Mouse (Mus musculus): ENCODE results near the gene Psmd9.
A peak's percentile ranks its signal among the peaks of the same experiment; 100 is the strongest.

Psmd9 gene

GRCm38 (mm10) chr5:123235731-123236130 lies 66.5 kb downstream of the Psmd9 start:
- TF ChIP-seq GATA4 (IDR thresholded peaks at IDR 0.05; ENCODE audit: insufficient replicate concordance, low read length) = no peak

- TF ChIP-seq GATA4 (IDR thresholded peaks at IDR 0.05; ENCODE audit: insufficient replicate concordance, low read length) = no peak
Observed at GRCm38 (mm10) chr5:123236426-123236825, 67.2 kb downstream of the Psmd9 start.

- TF ChIP-seq GATA4 (IDR thresholded peaks at IDR 0.05; ENCODE audit: insufficient replicate concordance, low read length) = no peak
Observed at GRCm38 (mm10) chr5:123239501-123239900, 70.3 kb downstream of the Psmd9 start.

GRCm38 (mm10) chr5:123245518-123245917 lies 76.3 kb downstream of the Psmd9 start:
- TF ChIP-seq GATA4 (IDR thresholded peaks at IDR 0.05; ENCODE audit: insufficient replicate concordance, low read length) = no peak

- TF ChIP-seq GATA4 (IDR thresholded peaks at IDR 0.05; ENCODE audit: insufficient replicate concordance, low read length) = no peak
Observed at GRCm38 (mm10) chr5:123251390-123251789, 82.2 kb downstream of the Psmd9 start.

DNA sequence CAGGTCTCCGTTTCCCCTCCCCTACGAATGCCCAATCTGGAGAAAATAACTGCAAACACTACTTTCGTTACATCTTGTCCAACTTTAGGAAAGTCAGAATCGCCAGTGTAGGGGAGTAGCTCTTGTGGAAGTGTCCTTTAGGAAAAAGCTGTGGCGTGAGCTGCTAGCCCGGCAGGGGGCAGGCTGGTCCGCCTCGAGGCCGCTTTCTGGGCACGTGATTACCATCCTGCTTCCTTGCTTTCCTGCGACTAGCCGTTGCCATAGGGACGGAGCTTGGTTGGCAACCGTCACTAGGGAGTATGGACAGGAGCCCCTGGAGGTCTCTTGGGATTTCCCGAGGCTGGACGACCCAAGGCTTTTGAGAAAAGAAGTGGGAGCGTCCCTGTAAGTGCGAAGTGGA lies 82.6 kb downstream of the Psmd9 start, which contains the start of gene Wdr66:
Gene Wdr66 (plus strand): TSS at position 269 of the 400 bp plus-strand sequence.
- TF ChIP-seq GATA4 (IDR thresholded peaks at IDR 0.05; ENCODE audit: insufficient replicate concordance, low read length) = no peak

- TF ChIP-seq GATA4 (IDR thresholded peaks at IDR 0.05; ENCODE audit: insufficient replicate concordance, low read length) = peak; percentile 7; the same call in 1 of the 2 replicates
Observed at GRCm38 (mm10) chr5:123256841-123257755, 87.9 kb downstream of the Psmd9 start.

DNA sequence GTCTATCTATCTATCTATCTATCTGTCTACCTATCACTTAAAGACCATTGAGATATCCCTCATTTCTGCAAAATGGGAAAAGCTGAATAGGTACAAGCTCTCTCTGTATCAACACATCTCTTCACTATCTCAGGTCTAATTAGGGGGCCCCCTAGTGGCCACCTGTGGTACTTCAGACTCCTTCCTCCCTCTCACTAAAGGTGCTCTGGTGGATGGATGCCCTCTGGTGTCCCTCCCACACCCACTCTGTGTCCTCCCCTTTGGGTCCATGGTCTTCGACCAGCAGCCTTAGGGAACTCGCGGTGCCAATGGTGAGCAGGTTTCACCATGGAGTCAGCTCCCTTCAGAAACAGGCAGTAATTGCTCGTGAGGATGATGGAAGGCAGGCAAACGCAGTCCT lies 89.8 kb downstream of the Psmd9 start:
- TF ChIP-seq GATA4 (IDR thresholded peaks at IDR 0.05; ENCODE audit: insufficient replicate concordance, low read length) = no peak

DNA sequence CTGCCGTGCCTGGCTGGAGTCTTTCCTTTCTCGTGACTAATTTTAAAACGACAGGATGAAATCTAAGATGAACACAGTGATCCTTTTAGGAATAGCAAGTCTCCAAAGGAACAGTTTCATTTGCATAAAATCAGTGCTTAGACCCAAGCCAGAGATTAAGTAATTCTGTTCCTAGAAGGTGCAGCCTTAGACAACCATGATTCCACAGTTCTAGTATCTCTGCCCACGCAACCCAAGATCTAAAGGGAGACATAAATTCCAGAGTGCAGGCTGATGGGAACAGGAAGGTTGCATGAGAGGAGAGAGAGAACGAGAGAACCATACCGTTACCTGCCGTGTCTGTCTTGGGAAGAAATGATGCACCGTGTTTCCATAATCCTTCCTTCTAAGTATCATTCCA lies 91.5 kb downstream of the Psmd9 start:
- TF ChIP-seq GATA4 (IDR thresholded peaks at IDR 0.05; ENCODE audit: insufficient replicate concordance, low read length) = no peak

GRCm38 (mm10) chr5:123266909-123267308 lies 97.7 kb downstream of the Psmd9 start:
- TF ChIP-seq GATA4 (IDR thresholded peaks at IDR 0.05; ENCODE audit: insufficient replicate concordance, low read length) = no peak

DNA sequence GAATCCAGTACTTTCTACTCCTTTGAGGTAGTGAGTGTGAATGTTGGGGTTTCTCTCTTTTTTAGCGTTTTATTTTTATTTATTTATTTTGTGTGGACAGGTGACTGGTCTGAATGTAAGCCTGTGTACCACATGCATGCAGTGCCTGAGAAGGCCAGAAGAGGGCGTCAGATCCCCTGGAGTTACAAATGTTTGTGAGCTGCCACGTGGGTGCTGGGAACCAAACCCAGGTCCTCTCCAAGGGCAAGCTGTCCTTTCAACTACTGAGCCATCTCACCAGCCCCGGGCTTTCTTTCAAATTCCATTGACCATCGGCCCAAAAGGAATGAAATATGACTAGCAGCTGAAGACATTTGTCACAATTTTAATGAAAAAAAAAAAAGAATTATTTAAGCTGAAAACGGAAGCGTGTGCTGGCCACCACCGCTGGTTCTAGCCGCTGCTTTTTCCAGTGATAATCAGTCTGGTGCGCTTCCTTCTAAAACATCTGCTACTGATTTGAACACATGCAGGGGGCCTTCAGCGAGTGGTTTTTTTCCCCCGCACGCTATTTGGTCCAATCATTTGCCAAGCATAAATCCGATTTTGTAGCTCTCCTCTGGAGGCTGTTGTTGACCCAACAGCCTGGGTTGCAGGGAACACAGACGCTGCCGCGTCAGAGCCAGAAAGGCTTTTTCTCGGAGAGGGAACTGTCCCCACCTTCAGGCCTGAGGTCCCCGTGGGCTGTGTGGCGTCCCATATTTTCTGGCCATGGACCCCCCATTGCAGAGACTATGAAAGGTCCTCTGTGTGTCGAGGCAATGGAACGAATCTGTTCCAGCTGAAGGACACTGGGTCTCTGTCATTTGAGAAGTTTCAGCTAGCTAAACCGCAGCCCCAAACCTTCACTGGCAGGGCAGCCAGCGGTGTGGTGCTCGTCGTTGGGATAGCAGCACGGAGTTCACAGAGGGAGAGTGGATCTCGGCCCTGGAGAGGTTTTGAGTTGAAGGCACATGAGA lies 99.6 kb downstream of the Psmd9 start:
- no peak for TF ChIP-seq GATA4 (IDR thresholded peaks at IDR 0.05; ENCODE audit: insufficient replicate concordance, low read length)

DNA sequence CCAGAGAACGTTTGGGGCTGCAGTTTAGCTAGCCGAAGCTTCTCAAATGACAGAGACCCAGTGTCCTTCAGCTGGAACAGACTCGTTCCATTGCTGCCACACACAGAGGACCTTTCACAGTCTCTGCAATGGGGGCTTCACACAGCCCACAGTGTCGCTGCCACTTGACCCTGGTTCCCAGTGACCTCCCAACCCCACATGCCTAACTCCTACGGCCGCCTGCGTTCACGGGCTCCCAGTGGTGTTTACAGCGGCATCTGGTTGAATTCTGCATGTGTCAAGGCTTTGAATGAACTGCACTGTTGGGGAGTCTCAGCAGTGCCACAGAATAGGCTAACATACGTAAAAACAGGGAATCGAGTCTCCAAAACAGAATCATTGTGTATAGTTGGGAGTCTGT lies 101.7 kb downstream of the Psmd9 start:
- no peak for TF ChIP-seq GATA4 (IDR thresholded peaks at IDR 0.05; ENCODE audit: insufficient replicate concordance, low read length)

GRCm38 (mm10) chr5:123272927-123273326 lies 103.7 kb downstream of the Psmd9 start:
- no peak for TF ChIP-seq GATA4 (IDR thresholded peaks at IDR 0.05; ENCODE audit: insufficient replicate concordance, low read length)

DNA sequence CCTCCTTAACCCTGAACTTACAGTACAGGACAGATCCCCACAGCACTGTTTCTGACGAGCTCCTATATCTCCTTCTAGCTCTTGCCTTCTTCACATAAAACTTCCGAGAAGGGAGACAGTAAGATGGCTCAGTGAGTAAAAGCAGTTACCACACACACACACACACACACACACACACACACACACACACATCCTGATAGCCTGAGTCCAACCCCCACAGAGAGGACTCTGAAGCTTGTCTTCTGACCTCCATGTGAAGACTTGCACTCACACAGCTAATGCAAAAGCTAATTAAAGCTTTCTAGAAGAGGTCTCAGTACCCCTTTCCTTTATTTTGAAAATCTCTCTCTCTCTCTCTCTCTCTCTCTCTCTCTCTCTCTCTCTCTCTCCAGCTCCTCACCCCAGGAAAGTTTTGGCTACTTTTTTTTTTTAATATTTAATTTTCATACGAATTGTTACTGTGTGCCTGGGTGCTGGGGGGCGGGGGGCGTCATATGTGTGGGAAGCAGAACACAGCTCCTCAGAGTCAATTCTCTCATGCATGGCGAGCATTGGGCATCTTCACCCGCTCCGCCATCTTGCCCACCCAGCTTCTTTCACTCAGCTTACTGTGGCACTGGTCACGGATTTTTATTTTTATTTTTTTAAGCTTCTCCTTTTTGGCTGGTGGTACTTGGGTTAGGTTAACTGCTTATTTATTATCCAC lies 107.6 kb downstream of the Psmd9 start:
- no peak for TF ChIP-seq GATA4 (IDR thresholded peaks at IDR 0.05; ENCODE audit: insufficient replicate concordance, low read length)

DNA sequence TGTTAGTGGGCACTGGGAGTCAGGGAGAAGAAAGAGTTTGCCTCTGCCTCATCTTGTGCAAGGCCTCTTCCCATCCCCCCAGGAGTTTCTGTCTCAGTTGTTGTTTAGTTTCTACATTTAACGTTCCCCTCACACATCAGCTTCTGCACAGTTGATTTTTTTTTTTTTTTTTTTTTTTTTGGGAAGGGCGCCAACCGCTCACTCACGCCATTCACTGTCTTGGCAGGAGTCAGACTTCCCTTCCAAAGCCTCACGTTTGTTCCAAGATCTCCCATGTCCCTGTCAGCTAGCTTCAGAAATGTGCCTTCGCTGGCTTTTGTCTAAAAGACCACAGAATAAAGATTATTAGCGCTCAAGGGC lies 108.1 kb downstream of the Psmd9 start:
- TF ChIP-seq GATA4 (IDR thresholded peaks at IDR 0.05; ENCODE audit: insufficient replicate concordance, low read length) = no peak

Measured in liver, adult (tissue).